Mouse (Mus musculus) intestine, embryonic 14.5 days (tissue): Measurements from ENCODE around the gene Znhit1. TPM values are rescaled to one million over a fixed set of nuclear protein-coding genes. Genes with fewer than 3 reads are reported as not detected.

Experiments used
- microRNA counts: library from miRNA; unstranded; fragments of <30 nt; microRNA quantifications from one replicate; lab custom pipeline; 2016
- microRNA-seq: library from miRNA; unstranded; fragments of <30 nt; microRNA quantifications from one replicate; pipeline ENCODE4, GENCODE M21; 2016
- polyA plus RNA-seq: library from polyadenylated mRNA; unstranded; fragments of >200 nt; fragmentation: Nextera tagmentation; extraction: Ambion mirVana; gene quantifications from 2 replicates; pipeline ENCODE4 v1.2.1, GENCODE M21; 2014

Znhit1 gene
- polyA plus RNA-seq, 1 experiment from 2014 or later = 102 TPM

MicroRNAs encoded within 50 kb of the gene (microRNA counts, 519-probe panel; counts per million panel counts)
- not detected for microRNA mmu-miR-702 (lab: Ali Mortazavi, UCI)

Small RNA genes within 50 kb of the gene (microRNA-seq; reads per million reads assigned to microRNA genes)
- gene Mir702 = 48.6 reads per million, percentile 53 among the genes with 10 or more reads in this experiment

Other genes starting within 250 kb of the Znhit1 start
- 8.7 and 10.4 TPM in 2 replicates for gene Col26a1, start 104.8 kb downstream of the Znhit1 start, polyA plus RNA-seq
- gene Ift22, start 79.9 kb downstream of the Znhit1 start, polyA plus RNA-seq = 59.4 and 71.7 TPM in 2 replicates
- gene Fis1, start 34.7 kb downstream of the Znhit1 start, polyA plus RNA-seq = 309 and 315 TPM in 2 replicates
- gene Cldn15, start 21.4 kb downstream of the Znhit1 start, polyA plus RNA-seq = 12.7 and 18.4 TPM in 2 replicates
- 42.0 and 44.1 TPM in 2 replicates for gene Plod3, start 1.0 kb downstream of the Znhit1 start, polyA plus RNA-seq
- gene Vgf, start 38.4 kb upstream of the Znhit1 start, polyA plus RNA-seq = 0.36 and 0.53 TPM in 2 replicates
- 188 and 189 TPM in 2 replicates for gene Ap1s1, start 58.1 kb upstream of the Znhit1 start, polyA plus RNA-seq
- gene Serpine1, start 84.2 kb upstream of the Znhit1 start, polyA plus RNA-seq = 0.34 and 0.36 TPM in 2 replicates
- gene Trim56, start 128.2 kb upstream of the Znhit1 start, polyA plus RNA-seq = 8.5 and 9.7 TPM in 2 replicates
- 0.81 and 1.3 TPM in 2 replicates for gene Muc3, start 161.3 kb upstream of the Znhit1 start, polyA plus RNA-seq
- gene Muc3a, start 224.4 kb upstream of the Znhit1 start, polyA plus RNA-seq = 2.2 and 2.4 TPM in 2 replicates